Mouse (Mus musculus): ENCODE data around the gene Zfp148.
A peak's percentile ranks its signal among the peaks of the same experiment; 100 is the strongest.

Gene Zfp148

GRCm38 (mm10) chr16:33379944-33380881 lies at the start of gene Zfp148:
Gene Zfp148 (plus strand): TSS chr16:33380836.
- peak; percentile 92 for DNase-seq (ENCODE audit: low spot score)

- DNase-seq (ENCODE audit: low spot score), result no peak
Observed at GRCm38 (mm10) chr16:33333015-33333414, 47.6 kb upstream of the Zfp148 start.

DNA sequence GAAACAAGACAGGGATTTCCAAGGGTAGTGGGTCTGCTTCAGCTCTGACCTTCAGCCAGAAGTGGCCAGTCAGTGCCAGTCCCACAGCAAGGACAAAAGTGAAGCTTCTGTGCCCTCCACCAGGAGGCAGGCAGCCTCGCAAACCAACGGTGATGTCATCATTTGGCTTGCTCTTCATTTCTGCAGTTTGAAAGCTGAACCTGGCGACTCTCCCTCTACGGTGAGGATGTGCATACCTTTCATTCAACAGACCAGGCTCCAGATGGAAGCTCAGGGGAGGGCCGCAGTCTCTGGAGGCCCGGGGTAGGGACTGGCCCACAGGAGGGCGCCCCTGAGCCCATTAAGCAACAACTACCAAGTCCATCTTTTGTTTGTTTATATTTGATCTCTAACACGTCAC lies 43.5 kb upstream of the Zfp148 start:
- peak; percentile 70 for DNase-seq (ENCODE audit: low spot score)

GRCm38 (mm10) chr16:33337681-33338080 lies 43.0 kb upstream of the Zfp148 start:
- DNase-seq (ENCODE audit: low spot score), result no peak

DNA sequence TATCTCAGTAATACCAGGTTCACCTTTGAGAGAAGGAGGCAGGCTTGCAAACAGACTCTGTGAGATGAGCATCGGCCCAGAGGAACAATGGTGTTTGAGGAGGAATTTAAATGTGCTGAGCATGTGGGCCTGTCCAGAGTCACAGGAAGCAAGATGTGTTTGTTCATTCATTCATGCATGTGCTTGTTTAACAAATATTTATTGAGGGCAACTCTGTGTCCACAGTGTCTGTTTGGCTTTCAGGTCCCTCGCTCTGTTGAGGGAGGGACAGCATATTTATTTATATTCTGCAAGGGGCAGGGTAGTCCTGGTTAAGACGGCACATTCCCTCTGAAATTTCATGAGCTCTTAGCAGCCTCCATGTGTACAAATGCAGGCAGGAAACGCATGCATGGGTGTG lies 42.1 kb upstream of the Zfp148 start:
- no peak for DNase-seq (ENCODE audit: low spot score)

DNA sequence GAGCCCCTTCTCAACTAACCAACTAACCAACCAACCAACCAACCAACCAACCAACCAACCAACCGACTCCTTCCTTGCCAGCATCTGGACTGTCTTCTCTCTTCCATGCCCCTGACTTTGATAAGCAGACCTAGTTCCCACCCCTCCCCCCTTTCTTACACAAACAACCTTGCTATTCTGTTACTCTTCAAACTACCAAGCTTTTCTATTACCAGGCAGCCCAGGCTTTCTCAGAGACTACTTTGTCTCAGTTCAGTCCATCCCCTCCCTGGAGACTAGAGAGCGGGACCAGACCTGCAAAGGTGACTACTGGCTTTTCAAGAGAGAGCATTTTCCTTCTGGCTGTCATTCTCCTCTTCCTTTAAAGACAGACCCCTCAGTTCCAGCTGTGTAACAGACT lies 41.2 kb upstream of the Zfp148 start:
- no peak for DNase-seq (ENCODE audit: low spot score)

DNA sequence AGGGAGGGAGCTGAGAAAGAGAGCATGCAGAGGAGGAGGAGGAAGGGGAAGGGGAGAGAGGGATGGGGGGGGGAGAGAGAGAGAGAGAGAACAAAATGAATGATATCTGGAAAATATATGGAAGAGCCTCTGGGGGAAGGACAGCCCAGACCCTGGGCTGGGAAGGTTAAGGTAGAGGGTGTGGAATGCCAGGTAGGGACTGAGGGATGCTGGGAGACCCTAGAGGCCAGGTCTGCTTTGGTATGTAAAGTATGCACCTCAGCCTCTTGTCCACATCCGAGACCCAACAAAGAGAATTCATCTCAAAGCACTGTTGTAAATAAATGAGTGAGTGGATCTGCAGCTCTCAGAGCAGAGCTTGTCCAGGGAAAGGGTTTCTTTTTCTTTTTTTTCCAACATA lies 38.3 kb upstream of the Zfp148 start:
- DNase-seq (ENCODE audit: low spot score), result no peak

DNA sequence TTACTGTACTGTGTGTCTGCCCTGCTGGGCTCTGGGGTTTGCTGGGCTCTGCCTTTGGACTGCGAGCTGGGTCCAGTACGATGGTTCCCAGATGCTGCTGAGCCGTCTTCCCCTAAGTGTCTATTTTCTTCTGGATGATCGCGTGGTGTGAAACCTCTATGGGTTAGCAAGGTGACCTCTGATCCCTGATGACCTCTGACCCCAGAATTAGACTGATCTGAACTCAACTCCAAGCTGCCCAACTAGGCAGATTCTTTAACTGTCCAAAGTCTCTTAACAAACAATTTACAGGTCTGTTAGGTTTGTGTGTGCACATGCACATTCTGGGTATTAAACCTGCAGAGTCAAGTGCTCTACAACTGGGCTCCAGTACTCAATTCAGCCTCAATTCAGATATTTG lies 37.5 kb upstream of the Zfp148 start:
- DNase-seq (ENCODE audit: low spot score), result no peak

DNA sequence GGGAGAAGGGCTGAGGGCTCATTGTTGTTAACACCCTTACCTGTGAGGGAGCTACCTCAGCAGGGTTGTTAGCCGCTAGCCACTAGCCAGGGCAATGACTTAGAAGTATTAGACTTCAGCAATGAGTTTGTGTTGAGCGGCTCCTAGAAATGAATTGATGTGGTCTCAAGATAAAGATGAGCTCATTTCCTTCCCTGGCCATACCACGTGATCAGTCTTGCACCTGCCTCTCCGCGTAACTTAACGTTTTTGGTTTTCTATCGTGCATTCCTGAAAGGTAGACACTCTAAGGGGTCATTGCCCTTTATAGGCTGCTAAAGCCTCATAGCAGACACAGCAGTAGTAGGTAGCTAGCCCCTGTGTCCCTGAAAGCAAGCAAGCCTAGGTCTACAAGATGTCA lies 37.0 kb upstream of the Zfp148 start:
- no peak for DNase-seq (ENCODE audit: low spot score)

- DNase-seq (ENCODE audit: low spot score), result peak; percentile 51
Observed at GRCm38 (mm10) chr16:33344379-33344778, 36.3 kb upstream of the Zfp148 start.

GRCm38 (mm10) chr16:33344875-33345274 lies 35.8 kb upstream of the Zfp148 start:
- DNase-seq (ENCODE audit: low spot score), result no peak

DNA sequence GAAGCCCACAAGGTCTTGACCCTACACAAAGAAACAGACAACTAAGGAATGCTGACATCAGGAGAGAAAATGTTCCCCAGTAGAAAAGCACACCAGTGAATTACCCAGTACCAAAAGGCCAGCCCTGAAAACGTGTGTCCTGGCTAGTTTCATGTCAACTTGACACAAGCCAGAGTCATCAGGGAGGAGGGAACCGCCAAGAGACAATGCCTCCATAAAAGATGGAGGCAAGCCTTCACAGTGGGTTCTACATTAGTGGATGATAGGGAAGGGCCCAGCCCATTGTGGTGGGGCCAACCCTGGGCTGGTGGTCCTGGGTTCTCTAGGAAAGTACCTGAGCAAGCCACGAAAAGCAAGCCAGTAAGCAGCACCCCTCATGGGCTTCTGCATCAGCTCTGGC lies 34.3 kb upstream of the Zfp148 start:
- DNase-seq (ENCODE audit: low spot score), result no peak

DNA sequence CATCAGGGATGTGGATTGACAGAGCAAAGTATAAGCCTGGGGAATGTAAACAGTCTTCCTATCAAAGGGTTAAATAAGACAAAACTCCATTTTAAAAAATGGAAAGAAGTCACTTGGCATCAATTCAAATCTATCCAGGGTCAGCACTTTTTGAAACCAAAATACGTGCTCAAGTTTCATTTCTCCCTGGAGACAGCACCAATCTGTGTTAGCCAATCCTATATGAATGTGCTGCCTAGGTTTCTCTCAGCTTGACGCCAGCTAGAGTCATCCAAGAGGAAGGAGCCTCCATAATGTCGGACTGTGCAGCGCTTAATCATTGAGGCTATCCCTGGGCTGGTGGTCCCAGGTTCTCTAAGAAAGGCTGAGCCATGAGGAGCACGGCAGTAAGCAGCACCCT lies 33.5 kb upstream of the Zfp148 start:
- no peak for DNase-seq (ENCODE audit: low spot score)

DNA sequence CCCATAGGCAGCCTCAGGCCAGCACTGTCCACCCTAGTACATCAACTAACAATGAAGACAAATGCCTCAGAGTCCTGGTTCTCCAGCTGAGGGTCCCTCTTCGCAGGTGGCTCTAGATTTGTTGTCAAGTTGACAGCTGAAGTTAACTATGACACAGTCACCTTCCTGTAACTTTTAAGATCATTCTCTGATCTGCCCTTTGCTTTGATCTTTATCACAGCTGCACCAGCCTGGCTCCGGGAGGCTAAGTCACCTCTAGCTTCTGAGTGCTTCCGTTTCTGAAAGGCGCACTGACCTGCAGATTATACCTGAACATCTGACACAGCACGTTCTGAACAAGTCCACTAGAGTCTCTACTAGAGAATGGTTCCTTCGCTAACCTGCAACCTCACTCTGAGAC lies 22.8 kb upstream of the Zfp148 start:
- no peak for DNase-seq (ENCODE audit: low spot score)

DNA sequence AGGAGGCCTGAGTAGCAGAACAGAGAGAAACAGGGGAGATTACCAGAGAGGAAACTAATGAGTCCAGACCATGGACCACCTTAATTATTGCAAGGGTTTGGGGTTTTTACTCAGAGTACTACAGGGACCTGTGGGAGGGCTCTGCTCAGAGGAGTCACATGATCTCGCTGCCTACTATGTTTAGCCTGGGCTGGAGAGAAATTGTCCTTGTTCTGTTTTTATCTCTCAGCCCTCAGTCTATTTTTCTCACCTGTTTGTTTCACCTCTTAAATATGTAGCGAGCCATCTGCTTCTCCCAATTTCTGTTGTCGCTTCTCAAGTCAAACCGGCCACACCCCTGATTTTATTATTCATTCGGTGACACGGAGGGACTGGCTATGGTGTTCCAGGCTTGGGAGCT lies 14.9 kb upstream of the Zfp148 start:
- no peak for DNase-seq (ENCODE audit: low spot score)

- no peak for DNase-seq (ENCODE audit: low spot score)
Observed at GRCm38 (mm10) chr16:33368632-33369031, 12.0 kb upstream of the Zfp148 start.

DNA sequence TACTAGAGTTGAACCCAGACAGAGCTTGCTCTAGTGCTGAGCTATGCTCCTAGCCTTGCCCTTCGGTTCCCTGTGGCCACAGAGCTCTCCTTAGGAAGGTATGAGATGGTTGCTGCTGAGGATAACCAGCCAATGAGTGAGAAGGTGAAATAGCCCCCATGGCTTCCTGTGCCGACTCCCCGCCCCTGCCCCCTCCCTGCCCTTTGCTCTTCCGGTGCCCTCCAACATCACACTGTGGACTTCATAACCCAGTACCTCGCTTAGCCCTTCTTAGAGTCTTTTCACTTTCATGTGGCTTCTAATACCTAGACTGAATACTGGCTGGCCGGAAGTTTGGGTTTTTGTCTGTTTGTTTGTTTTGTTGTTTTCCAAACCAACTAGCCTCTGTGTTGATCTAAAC lies 9.8 kb upstream of the Zfp148 start:
- DNase-seq (ENCODE audit: low spot score), result no peak

- DNase-seq (ENCODE audit: low spot score), result no peak
Observed at GRCm38 (mm10) chr16:33372611-33373010, 8.0 kb upstream of the Zfp148 start.

DNA sequence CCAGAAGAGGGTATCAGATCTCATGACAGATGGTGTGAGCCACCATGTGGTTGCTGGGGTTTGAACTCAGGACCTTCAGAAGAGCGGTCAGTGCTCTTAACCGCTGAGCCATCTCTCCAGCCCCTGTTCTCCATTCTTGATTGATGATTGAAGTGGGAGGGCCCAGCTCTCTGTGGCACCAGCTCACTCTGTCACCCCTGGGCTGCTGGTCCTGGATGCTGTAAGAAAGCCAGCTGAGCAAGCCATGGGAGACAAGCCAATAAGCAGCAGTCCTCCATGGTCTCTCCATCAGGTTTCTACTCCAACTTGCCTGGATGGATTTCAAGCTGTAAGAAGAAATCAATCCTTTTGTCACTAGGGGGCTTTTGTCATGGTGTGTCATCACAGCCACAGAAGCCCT lies 7.3 kb upstream of the Zfp148 start:
- no peak for DNase-seq (ENCODE audit: low spot score)

DNA sequence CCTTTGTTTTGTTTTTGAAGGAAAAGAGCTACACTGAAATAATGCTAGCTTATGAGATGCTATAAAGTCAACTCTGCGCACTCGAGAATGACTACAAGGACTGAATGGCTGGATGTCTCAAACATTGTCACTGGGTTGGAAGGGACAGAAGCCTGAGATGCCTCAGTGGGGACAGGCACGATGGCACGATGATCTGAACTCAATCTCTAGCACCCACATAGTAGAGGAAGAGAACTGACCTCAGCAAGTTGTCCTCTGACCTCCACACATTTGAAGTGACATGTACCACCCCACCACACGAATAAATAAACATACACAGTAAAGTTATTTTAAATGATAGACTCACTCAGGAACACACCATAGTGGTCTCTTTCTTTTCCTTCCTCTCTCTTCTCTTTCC lies 4.4 kb upstream of the Zfp148 start:
- no peak for DNase-seq (ENCODE audit: low spot score)

GRCm38 (mm10) chr16:33379219-33379943 lies 1.3 kb upstream of the Zfp148 start:
- DNase-seq (ENCODE audit: low spot score), result no peak

- DNase-seq (ENCODE audit: low spot score), result peak; percentile 33
Observed at GRCm38 (mm10) chr16:33380882-33381613, 412 bp downstream of the Zfp148 start.

All from layer of hippocampus, adult 11-12 months (tissue).